Mouse (Mus musculus) MEL (cell line): ENCODE results near the gene Kirrel3. TPM values are rescaled to one million over a fixed set of nuclear protein-coding genes. Genes with fewer than 3 reads are reported as not detected.

ENCODE experiments used
- DNase-seq: peaks from one replicate; pipeline ENCODE4 v3.0.0; 2011; ENCODE audit warnings: low read depth, low spot score
- H3K27ac ChIP-seq: 2 replicates; pipeline ENCODE4 v1.5.1; 2012; ENCODE audit warnings: low read depth, mild to moderate bottlenecking, control low read depth, low read length, moderate library complexity; ENCODE audit not compliant: control insufficient read depth
- H3K27me3 ChIP-seq, 2 experiments: fragments of 150-350 bp in 1 of 2; sonication (generic) in 1 of 2; 2 replicates each; pipeline ENCODE4 v1.6.1; 2012; ENCODE audit warnings: low read length in 2 of 2, mild to moderate bottlenecking in 2 of 2, improper control_type of control experiment in 1 of 2, moderate library complexity in 1 of 2; ENCODE audit not compliant: insufficient read depth in 2 of 2, control insufficient read depth in 1 of 2
- H3K36me3 ChIP-seq, 2 experiments: 2 replicates each; pipeline ENCODE4 v1.6.1; 2012 to 2014; ENCODE audit warnings: low read length in 2 of 2, improper control_type of control experiment in 1 of 2, inconsistent platforms in 1 of 2, mild to moderate bottlenecking in 1 of 2; ENCODE audit not compliant: insufficient read depth in 2 of 2, control insufficient read depth in 1 of 2
- H3K4me1 ChIP-seq, 2 experiments: fragments of 150-350 bp in 1 of 2; sonication (generic) in 1 of 2; 2 replicates each; pipeline ENCODE4 v1.6.1; 2012; ENCODE audit warnings: low read length in 2 of 2, improper control_type of control experiment in 1 of 2, mild to moderate bottlenecking in 1 of 2; ENCODE audit not compliant: insufficient read depth in 2 of 2, control insufficient read depth in 1 of 2
- H3K4me3 ChIP-seq, 2 experiments: fragments of 150-350 bp in 1 of 2; sonication (generic) in 1 of 2; 2 replicates each; pipeline ENCODE4 v1.5.1; 2012; ENCODE audit warnings: low read depth in 2 of 2, low read length in 2 of 2, mild to moderate bottlenecking in 2 of 2, moderate library complexity in 2 of 2, control low read depth in 1 of 2, improper control_type of control experiment in 1 of 2; ENCODE audit not compliant: control insufficient read depth in 1 of 2, insufficient read depth in 1 of 2
- H3K79me2 ChIP-seq: 2 replicates; pipeline ENCODE4 v1.6.1; 2012; ENCODE audit warnings: mild to moderate bottlenecking, low read length, moderate library complexity; ENCODE audit not compliant: control insufficient read depth, poor library complexity, insufficient read depth
- H3K9ac ChIP-seq: 2 replicates; pipeline ENCODE4 v1.6.1; 2012; ENCODE audit warnings: low read depth, mild to moderate bottlenecking, control low read depth, low read length, moderate library complexity; ENCODE audit not compliant: control insufficient read depth, poor library complexity, severe bottlenecking
- H3K9me3 ChIP-seq: fragments of 150-350 bp; sonication (generic); replicated peaks from 2 replicates; pipeline ENCODE4 v1.6.1; 2012; ENCODE audit warnings: mild to moderate bottlenecking, low read length, improper control_type of control experiment, moderate library complexity; ENCODE audit not compliant: insufficient read depth
- CTCF ChIP-seq, 3 experiments: IDR thresholded peaks in 2 of 3; conservative IDR thresholded peaks in 1 of 3; 2 replicates each; pipeline ENCODE4 v1.5.1; 2011 to 2012; ENCODE audit warnings: low read length in 3 of 3, low read depth in 2 of 3, mild to moderate bottlenecking in 2 of 3, improper control_type of control experiment in 1 of 3, inconsistent platforms in 1 of 3, mixed read lengths in 1 of 3, moderate library complexity in 1 of 3; ENCODE audit not compliant: control insufficient read depth in 1 of 3, insufficient read depth in 1 of 3, poor library complexity in 1 of 3, severe bottlenecking in 1 of 3
- EP300 ChIP-seq, 2 experiments: IDR thresholded peaks; 2 replicates each; pipeline ENCODE4 v1.6.1; 2011; ENCODE audit warnings: improper control_type of control experiment in 2 of 2, low read length in 2 of 2, low read depth in 1 of 2, mild to moderate bottlenecking in 1 of 2
- JUND ChIP-seq: IDR thresholded peaks from 2 replicates; pipeline ENCODE4 v1.6.1; 2011; ENCODE audit warnings: low read depth, mild to moderate bottlenecking, improper control_type of control experiment, low read length
- MAX ChIP-seq: IDR thresholded peaks from 2 replicates; pipeline ENCODE4 v1.6.1; 2011; ENCODE audit warnings: low read length, improper control_type of control experiment
- MAZ ChIP-seq: IDR thresholded peaks from 2 replicates; pipeline ENCODE4 v1.6.1; 2012; ENCODE audit warnings: low read depth, mild to moderate bottlenecking, inconsistent platforms, low read length, improper control_type of control experiment
- MEF2A ChIP-seq: IDR thresholded peaks from 2 replicates; pipeline ENCODE4 v1.6.1; 2014; ENCODE audit warnings: low read depth, mild to moderate bottlenecking, inconsistent platforms, low read length, improper control_type of control experiment; ENCODE audit not compliant: poor library complexity, insufficient replicate concordance, severe bottlenecking; ENCODE audit errors: extremely low read depth
- MXI1 ChIP-seq: IDR thresholded peaks from 2 replicates; pipeline ENCODE4 v1.6.1; 2011; ENCODE audit warnings: mild to moderate bottlenecking, low read depth, low read length, improper control_type of control experiment
- MYB ChIP-seq: IDR thresholded peaks from 2 replicates; pipeline ENCODE4 v1.6.1; 2011; ENCODE audit warnings: mild to moderate bottlenecking, low read depth, low read length, improper control_type of control experiment
- MYC ChIP-seq: IDR thresholded peaks from 2 replicates; pipeline ENCODE4 v1.6.1; 2011; ENCODE audit warnings: low read depth, mild to moderate bottlenecking, low read length, improper control_type of control experiment, moderate library complexity
- NRF1 ChIP-seq: IDR thresholded peaks from 2 replicates; pipeline ENCODE4 v1.6.1; 2014; ENCODE audit warnings: low read depth, mild to moderate bottlenecking, inconsistent platforms, low read length, improper control_type of control experiment, moderate library complexity; ENCODE audit not compliant: poor library complexity, insufficient read depth, severe bottlenecking
- POLR2AphosphoS5 ChIP-seq: IDR thresholded peaks from 2 replicates; pipeline ENCODE4 v1.6.1; 2012; ENCODE audit warnings: low read depth, borderline replicate concordance, mild to moderate bottlenecking, inconsistent platforms, low read length, moderate library complexity, mixed read lengths
- RAD21 ChIP-seq: IDR thresholded peaks from 2 replicates; pipeline ENCODE4 v1.6.1; 2011; ENCODE audit warnings: mild to moderate bottlenecking, low read depth, low read length, improper control_type of control experiment
- TAL1 ChIP-seq: IDR thresholded peaks from 2 replicates; pipeline ENCODE4 v1.6.1; 2012; ENCODE audit warnings: mild to moderate bottlenecking, inconsistent platforms, low read length, moderate library complexity, mixed read lengths
- TBP ChIP-seq: IDR thresholded peaks from 2 replicates; pipeline ENCODE4 v1.8.0; 2011; ENCODE audit warnings: low read depth, low read length, improper control_type of control experiment
- UBTF ChIP-seq: IDR thresholded peaks from 2 replicates; pipeline ENCODE4 v1.6.1; 2012; ENCODE audit warnings: low read depth, mild to moderate bottlenecking, inconsistent platforms, low read length, improper control_type of control experiment, moderate library complexity, borderline replicate concordance; ENCODE audit not compliant: insufficient read depth
- ZKSCAN1 ChIP-seq: IDR thresholded peaks from 2 replicates; pipeline ENCODE4 v1.6.1; 2012; ENCODE audit warnings: low read depth, mild to moderate bottlenecking, inconsistent platforms, low read length, improper control_type of control experiment, moderate library complexity
- ZMIZ1 ChIP-seq: IDR thresholded peaks from 2 replicates; pipeline ENCODE4 v1.6.1; 2012; ENCODE audit warnings: low read depth, mild to moderate bottlenecking, inconsistent platforms, low read length, improper control_type of control experiment, moderate library complexity
- polyA plus RNA-seq, 2 experiments: library from polyadenylated mRNA; stranded (reverse) in 1 of 2; unstranded in 1 of 2; fragments of >175 nt in 1 of 2; fragments of >200 nt in 1 of 2; gene quantifications; 2 replicates each; pipeline versions ENCODE4 v1.2.1 to v1.2.4; 2012; ENCODE audit warnings: low replicate concordance in 2 of 2, low read depth in 1 of 2; ENCODE audit not compliant: insufficient read length in 2 of 2, insufficient read depth in 1 of 2, missing spikeins in 1 of 2
- total RNA-seq: library from RNA; depleted of rRNA; stranded (reverse); fragments of 300-350 nt; gene quantifications from 2 replicates; pipeline ENCODE4 v1.2.3, GENCODE M21; 2012

Kirrel3 gene
- total and polyA plus RNA-seq, 3 experiments, result 0.06 TPM; not detected in 2

DNA sequence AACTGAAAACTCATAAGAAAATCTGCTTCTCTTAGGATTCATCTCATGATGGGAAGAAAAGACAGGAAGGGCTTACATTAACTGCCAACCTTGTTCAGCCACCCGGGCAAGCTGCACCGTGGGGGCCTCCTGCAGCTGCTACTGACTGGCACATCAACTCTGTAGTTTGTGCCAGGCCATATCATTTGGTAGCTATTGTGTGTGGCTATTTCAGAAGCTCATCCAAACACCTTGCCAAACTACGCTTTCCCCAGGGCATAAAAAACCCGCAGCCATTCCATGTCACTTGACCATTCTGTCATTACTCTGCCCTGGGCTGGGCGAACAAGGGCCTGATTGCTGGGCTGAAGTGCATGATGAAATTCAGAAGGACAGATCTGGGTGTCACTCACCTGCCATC lies 453.9 kb downstream of the Kirrel3 start:
- no peak overlapping the region for H3K4me3 ChIP-seq
- no peaks in the 10 kb centered on the region for H3K27me3 ChIP-seq
- H3K4me1 ChIP-seq, result no peaks in the 10 kb centered on the region
- TF ChIP-seq MYC, result no peak
- no peak overlapping the region for H3K9ac ChIP-seq
- H3K36me3 ChIP-seq, result no peaks in the 10 kb centered on the region
- H3K79me2 ChIP-seq, result no peaks in the 10 kb centered on the region
- no peaks in the 10 kb centered on the region for H3K9me3 ChIP-seq
- no peak for DNase-seq
- no peak overlapping the region for H3K27ac ChIP-seq

DNA sequence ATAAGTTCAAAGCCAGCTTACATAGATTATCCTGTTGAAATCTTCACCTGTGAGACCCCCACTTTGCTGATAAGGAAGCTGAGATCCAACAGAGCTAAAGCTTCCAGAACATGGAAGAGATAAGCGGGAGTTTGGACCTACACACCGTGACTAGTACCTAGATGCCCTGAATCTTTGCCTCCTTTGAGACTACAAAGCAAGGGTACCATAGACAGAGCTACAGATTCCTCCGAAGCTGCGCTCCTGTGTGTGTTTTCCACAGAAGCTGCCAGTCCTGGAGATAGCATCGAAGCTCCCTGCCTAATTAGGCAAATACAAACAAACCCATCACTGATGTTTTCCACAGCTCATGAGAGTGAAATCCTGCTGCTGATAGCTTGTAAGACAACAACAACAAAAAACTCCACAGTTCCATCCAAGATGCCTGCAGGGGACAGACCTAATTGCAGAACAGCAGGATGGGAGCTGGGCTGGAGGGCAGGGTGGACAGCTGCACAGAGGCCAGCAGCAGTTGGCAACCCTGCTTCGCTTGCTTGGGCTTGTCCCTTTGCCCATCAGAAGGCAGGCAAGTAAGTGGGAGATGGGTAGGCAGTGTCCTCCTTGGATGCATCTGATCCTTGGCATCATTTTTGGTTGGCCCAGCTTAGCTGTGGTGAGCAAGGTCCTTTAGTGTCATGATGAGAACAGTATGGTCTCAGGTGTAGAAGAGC lies 456.6 kb downstream of the Kirrel3 start:
- Histone ChIP-seq H3K79me2 (no peaks in the 10 kb centered on the region), H3K4me3 (no peak overlapping the region), H3K27ac (no peak overlapping the region), H3K36me3 (no peaks in the 10 kb centered on the region), H3K9me3 (no peaks in the 10 kb centered on the region), H3K27me3 (no peaks in the 10 kb centered on the region), H3K4me1 (no peaks in the 10 kb centered on the region), H3K9ac (no peak overlapping the region)
- TF ChIP-seq ZMIZ1 (no peak), NRF1 (no peak), EP300 (IDR thresholded peaks at IDR 0.05; ENCODE audit: low read depth in 1 of 2, low read length in 2 of 2) (no peak)
- DNase-seq, result no peak

DNA sequence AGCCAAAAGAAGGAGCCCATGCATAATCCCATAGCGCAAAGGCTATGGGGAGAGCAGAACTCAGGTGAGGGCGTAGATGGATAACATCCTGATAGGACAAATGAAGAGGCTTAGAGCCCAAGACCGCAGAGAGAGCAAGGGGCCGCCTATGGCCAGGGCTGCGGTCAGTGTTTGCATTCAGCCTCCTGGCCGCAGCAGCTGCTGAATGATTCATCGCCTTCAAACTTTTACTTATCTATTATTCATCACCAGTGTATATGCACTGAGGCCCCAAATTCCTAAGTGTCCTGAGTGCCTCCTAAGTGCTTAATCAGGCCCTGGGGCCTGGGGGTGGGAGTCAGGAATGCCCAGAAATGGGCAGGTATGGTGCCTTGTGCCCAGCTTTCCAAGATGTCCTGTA lies 457.3 kb downstream of the Kirrel3 start:
- TF ChIP-seq NRF1 (no peak), TBP (no peak), MYB (no peak), CTCF (IDR thresholded peaks at IDR 0.05 in 2 of 3, conservative IDR thresholded peaks at IDR 0.05 in 1 of 3; ENCODE audit: control insufficient read depth in 1 of 3, insufficient read depth in 1 of 3, low read depth in 2 of 3, low read length in 3 of 3, poor library complexity in 1 of 3, severe bottlenecking in 1 of 3) (no peak), RAD21 (no peak), TAL1 (no peak), MAX (no peak), JUND (no peak), POLR2AphosphoS5 (no peak), MAZ (no peak), UBTF (no peak), ZKSCAN1 (no peak), MXI1 (no peak), MEF2A (no peak), MYC (no peak)
- Histone ChIP-seq H3K4me3 (no peak overlapping the region), H3K27me3 (no peaks in the 10 kb centered on the region)

More for the DNA sequence above, 457.3 kb downstream of the Kirrel3 start:
- Histone ChIP-seq H3K4me1 (no peaks in the 10 kb centered on the region), H3K9ac (no peak overlapping the region), H3K79me2 (no peaks in the 10 kb centered on the region), H3K9me3 (no peaks in the 10 kb centered on the region), H3K27ac (no peak overlapping the region), H3K36me3 (no peaks in the 10 kb centered on the region)
- no peak for DNase-seq
